Mouse (Mus musculus): ENCODE results near the gene Ikzf5. TPM values are rescaled to one million over a fixed set of nuclear protein-coding genes. Genes with fewer than 3 reads are reported as not detected.

The Ikzf5 gene
- polyA plus RNA-seq, 1 experiment from 2014 or later = 20.5 TPM

DNA sequence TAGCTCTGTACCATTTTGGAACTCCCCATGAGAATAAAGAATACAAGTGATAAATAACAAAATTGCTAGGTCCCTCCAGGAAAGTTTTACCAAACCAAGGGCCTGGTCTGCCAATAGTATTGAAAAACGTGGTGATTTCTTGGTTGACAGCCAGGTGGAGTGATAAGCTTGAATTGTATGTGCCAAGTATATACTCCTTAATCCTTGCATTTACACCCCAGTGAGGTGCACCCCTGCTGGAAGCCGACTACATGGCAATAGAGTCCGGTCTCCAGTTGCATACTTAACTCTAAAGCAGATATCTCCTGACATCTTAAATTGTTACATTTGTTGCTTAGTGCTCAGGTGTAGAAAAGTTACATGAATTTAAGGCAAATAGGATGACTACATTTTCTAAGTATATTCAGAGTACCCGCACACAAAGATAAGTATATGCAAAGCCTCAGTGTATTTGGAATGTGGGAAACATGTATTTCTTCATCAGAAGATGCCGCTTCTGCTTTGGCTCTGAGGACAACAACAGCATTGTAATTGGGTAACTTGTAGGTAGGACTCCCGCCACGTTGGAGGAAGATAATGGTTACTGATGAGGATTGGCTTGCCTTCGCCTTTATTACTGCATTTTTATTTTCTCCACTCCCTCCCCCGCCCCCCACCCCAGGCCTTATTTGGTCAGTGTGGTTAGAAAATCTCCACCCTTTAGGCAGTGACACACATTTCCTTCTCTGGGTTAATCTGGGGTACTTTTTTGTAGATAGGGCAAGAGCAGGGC, 38.3 kb downstream of the Ikzf5 start:
- Histone ChIP-seq H3K9me3 (ENCODE audit: low read depth, low read length) (no peaks in the 10 kb centered on the region), H3K27me3 (ENCODE audit: insufficient read depth, low read length) (no peaks in the 10 kb centered on the region), H3K36me3 (ENCODE audit: insufficient read depth) (peaks cover 6% of the 10 kb centered on the region; the same call in 1 of the 2 replicates), H3K9ac (peak overlapping the region; percentile 90), H3K4me1 (ENCODE audit: insufficient read depth) (no peaks in the 10 kb centered on the region; the same call in 1 of the 2 replicates), H3K27ac (ENCODE audit: low read depth) (peak overlapping the region; percentile 97; the same call in 1 of the 2 replicates), H3K4me3 (ENCODE audit: low read depth, low read length) (peak overlapping the region; percentile 70), H3K4me2 (peak overlapping the region; percentile 79)
- WGBS = 64% methylated on average over 9 of the region's 9 CpGs
- ATAC-seq (ENCODE audit: insufficient read depth) (no peak), DNase-seq (peak; percentile 42)
- TF ChIP-seq CTCF (IDR thresholded peaks at IDR 0.05; ENCODE audit: low read depth) = peak; percentile 42

DNA sequence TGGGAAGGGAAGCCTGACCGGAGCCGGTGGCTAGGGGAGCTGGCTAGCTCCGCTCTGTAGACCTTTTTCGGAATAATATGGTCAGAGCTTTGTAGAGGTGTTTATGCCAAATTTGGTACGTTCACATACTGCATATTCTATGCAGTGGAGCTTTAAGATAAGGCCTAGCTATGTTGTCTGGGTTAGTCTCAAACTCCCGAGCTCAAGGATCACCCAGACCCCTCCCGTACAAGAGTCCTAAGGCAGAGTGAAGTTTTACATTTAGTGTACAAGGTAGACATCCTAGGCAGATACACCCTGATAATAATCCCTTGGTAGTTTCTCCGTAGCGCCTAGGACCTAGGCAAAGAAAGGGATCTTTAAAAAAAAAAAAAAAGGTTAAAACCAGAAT, 38.9 kb downstream of the Ikzf5 start:
- no peak for TF ChIP-seq CTCF (IDR thresholded peaks at IDR 0.05; ENCODE audit: low read depth)

DNA sequence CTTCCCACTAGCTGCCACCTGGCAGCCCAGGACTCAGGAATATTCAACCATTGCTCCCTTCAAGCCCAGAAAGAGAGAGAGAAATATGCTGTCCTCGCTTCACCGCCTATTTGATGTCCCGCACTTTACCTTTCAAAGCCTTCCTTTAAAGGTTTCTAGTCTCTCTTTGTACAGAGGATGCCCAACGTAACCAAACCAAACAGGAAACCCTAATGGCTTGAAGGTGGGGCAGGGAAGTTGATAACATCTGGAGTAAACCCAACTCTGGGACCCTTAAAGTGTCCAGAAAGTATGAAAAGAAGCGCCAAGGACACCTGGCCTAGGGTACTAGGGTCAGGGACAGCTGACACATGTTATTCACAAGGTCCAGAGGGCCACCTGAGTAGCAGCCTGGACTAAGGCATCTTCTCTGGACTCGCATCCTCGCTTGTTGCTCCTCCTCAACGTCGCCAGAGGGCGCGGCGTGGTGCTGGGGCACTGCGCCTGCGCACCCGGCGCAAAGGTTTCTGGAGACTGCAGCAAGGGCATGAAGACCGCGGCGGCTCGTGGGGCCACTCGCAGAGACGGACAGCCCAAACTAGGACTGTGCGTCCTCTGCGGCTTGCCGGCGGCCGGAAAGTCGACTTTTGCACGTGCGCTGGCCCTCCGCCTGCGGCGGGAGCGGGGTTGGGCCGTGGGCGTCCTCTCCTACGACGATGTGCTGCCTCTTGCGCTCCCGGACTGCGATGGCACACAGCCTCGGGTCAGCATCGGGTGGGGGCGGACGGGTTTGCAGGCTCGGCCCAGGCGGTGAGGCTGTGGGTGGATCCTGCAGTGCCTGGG, 39.5 kb downstream of the Ikzf5 start, which contains the start of gene Pstk:
Gene Pstk, plus strand, starts transcription at position 494 of the 822 bp plus-strand sequence.
- WGBS = 4% methylated on average over 47 of the region's 47 CpGs
- peak; percentile 95 for DNase-seq
- Histone ChIP-seq H3K9ac (peak within 1 kb of the TSS; percentile 90), H3K27ac (ENCODE audit: low read depth) (peak within 1 kb of the TSS; percentile 97), H3K27me3 (ENCODE audit: insufficient read depth, low read length) (no peaks in the 10 kb centered on the region), H3K9me3 (ENCODE audit: low read depth, low read length) (no peaks in the 10 kb centered on the region), H3K36me3 (ENCODE audit: insufficient read depth) (peaks cover 6% of the 10 kb centered on the region; the same call in 1 of the 2 replicates), H3K4me2 (peak within 1 kb of the TSS; percentile 79), H3K4me1 (ENCODE audit: insufficient read depth) (no peaks in the 10 kb centered on the region; the same call in 1 of the 2 replicates), H3K4me3 (ENCODE audit: low read depth, low read length) (peak within 1 kb of the TSS; percentile 70)
- ATAC-seq (ENCODE audit: insufficient read depth) = peak; percentile 98
- TF ChIP-seq CTCF (IDR thresholded peaks at IDR 0.05; ENCODE audit: low read depth) = peak; percentile 91

More for the DNA sequence above, 38.9 kb downstream of the Ikzf5 start:
- H3K36me3 ChIP-seq (ENCODE audit: insufficient read depth) = peaks cover 6% of the 10 kb centered on the region; the same call in 1 of the 2 replicates
- H3K9ac ChIP-seq = peak overlapping the region; percentile 90
- DNase-seq (no peak), ATAC-seq (ENCODE audit: insufficient read depth) (no peak; the same call in none of the 2 replicates)
- H3K4me2 ChIP-seq = peak overlapping the region; percentile 79
- H3K9me3 ChIP-seq (ENCODE audit: low read depth, low read length) = no peaks in the 10 kb centered on the region
- H3K4me3 ChIP-seq (ENCODE audit: low read depth, low read length) = peak overlapping the region; percentile 70
- peak overlapping the region; percentile 97 for H3K27ac ChIP-seq (ENCODE audit: low read depth)
- H3K27me3 ChIP-seq (ENCODE audit: insufficient read depth, low read length) = no peaks in the 10 kb centered on the region
- 5% methylated on average over 9 of the region's 9 CpGs for WGBS
- H3K4me1 ChIP-seq (ENCODE audit: insufficient read depth) = no peaks in the 10 kb centered on the region; the same call in 1 of the 2 replicates

GRCm38 (mm10) chr7:131364131-131364530, 46.2 kb downstream of the Ikzf5 start:
- no peak overlapping the region for H3K9ac ChIP-seq
- ATAC-seq (ENCODE audit: insufficient read depth) = no peak
- peaks cover 11% of the 10 kb centered on the region; the same call in 1 of the 2 replicates for H3K4me1 ChIP-seq (ENCODE audit: insufficient read depth)
- no peak overlapping the region for H3K4me2 ChIP-seq
- H3K27ac ChIP-seq (ENCODE audit: low read depth) = no peak overlapping the region
- TF ChIP-seq CTCF (IDR thresholded peaks at IDR 0.05; ENCODE audit: low read depth) = no peak
- no peaks in the 10 kb centered on the region for H3K27me3 ChIP-seq (ENCODE audit: insufficient read depth, low read length)
- no peaks in the 10 kb centered on the region for H3K9me3 ChIP-seq (ENCODE audit: low read depth, low read length)
- WGBS = 76% methylated on average over 8 of the region's 8 CpGs
- no peak for DNase-seq
- no peak overlapping the region for H3K4me3 ChIP-seq (ENCODE audit: low read depth, low read length)
- peaks cover 11% of the 10 kb centered on the region for H3K36me3 ChIP-seq (ENCODE audit: insufficient read depth)

GRCm38 (mm10) chr7:131362615-131363300, 47.6 kb downstream of the Ikzf5 start, which contains the start of gene 2310057M21Rik:
Gene 2310057M21Rik, minus strand, starts transcription at chr7:131362759.
- peak within 1 kb of the TSS; percentile 96 for H3K27ac ChIP-seq (ENCODE audit: low read depth)
- WGBS = under 1% methylated on average over 55 of the region's 55 CpGs
- peaks cover 11% of the 10 kb centered on the region; the same call in 1 of the 2 replicates for H3K4me1 ChIP-seq (ENCODE audit: insufficient read depth)
- no peaks in the 10 kb centered on the region for H3K27me3 ChIP-seq (ENCODE audit: insufficient read depth, low read length)
- peaks cover 23% of the 10 kb centered on the region for H3K36me3 ChIP-seq (ENCODE audit: insufficient read depth)
- peak within 1 kb of the TSS; percentile 88 for H3K9ac ChIP-seq
- H3K4me3 ChIP-seq (ENCODE audit: low read depth, low read length) = peak within 1 kb of the TSS; percentile 92
- TF ChIP-seq CTCF (IDR thresholded peaks at IDR 0.05; ENCODE audit: low read depth) = no peak
- ATAC-seq (ENCODE audit: insufficient read depth) (peak; percentile 98), DNase-seq (peak; percentile 99)
- peak within 1 kb of the TSS; percentile 92 for H3K4me2 ChIP-seq
- H3K9me3 ChIP-seq (ENCODE audit: low read depth, low read length) = no peaks in the 10 kb centered on the region

GRCm38 (mm10) chr7:131362269-131362614, 48.1 kb downstream of the Ikzf5 start:
- Histone ChIP-seq H3K27me3 (ENCODE audit: insufficient read depth, low read length) (no peaks in the 10 kb centered on the region), H3K9ac (peak overlapping the region; percentile 88), H3K36me3 (ENCODE audit: insufficient read depth) (peaks cover 28% of the 10 kb centered on the region), H3K4me3 (ENCODE audit: low read depth, low read length) (peak overlapping the region; percentile 92), H3K9me3 (ENCODE audit: low read depth, low read length) (no peaks in the 10 kb centered on the region), H3K4me2 (peak overlapping the region; percentile 92), H3K4me1 (ENCODE audit: insufficient read depth) (peaks cover 11% of the 10 kb centered on the region; the same call in 1 of the 2 replicates), H3K27ac (ENCODE audit: low read depth) (peak overlapping the region; percentile 89)
- DNase-seq (no peak), ATAC-seq (ENCODE audit: insufficient read depth) (peak; percentile 82)
- TF ChIP-seq CTCF (IDR thresholded peaks at IDR 0.05; ENCODE audit: low read depth) = no peak
- 0% methylated on average over 35 of the region's 35 CpGs for WGBS
